13 mouse cellular contexts compared by ENCODE assay signal in genomic region chr4:155213052-155213751, GRCm38 (mm10). TPM values are rescaled to one million over a fixed set of nuclear protein-coding genes. Genes with fewer than 3 reads are reported as not detected.
DNase-seq lines count a peak whose midpoint lies in the region; ATAC-seq and TF ChIP-seq lines count a peak whose summit lies in the region.
"Had no signal": no experiment of that assay in that cellular context is flagged by ENCODE, and none has a peak within 500 bp of the region (broad histone marks: within the 10 kb centered on the region; RNA-seq: fewer than 3 reads in every experiment).

No protein-coding gene starts in this region.

- ATAC-seq in midbrain, embryonic 13.5 days, result 0 out of 2 replicates have a peak, but pooled peaks have one; percentile 24
- no peak for ATAC-seq in midbrain, embryonic 14.5 days (ENCODE audit: low FRiP score, low TSS enrichment)
- peak; percentile 85 for ATAC-seq in forebrain, embryonic 16.5 days
- ATAC-seq in midbrain, postnatal 0 days (ENCODE audit: low FRiP score), result no peak
- no peak for ATAC-seq in kidney, embryonic 14.5 days (ENCODE audit: low FRiP score, low TSS enrichment)

- H3K9me3 ChIP-seq in midbrain, embryonic 13.5 days, result no peaks in the 10 kb centered on the region
- H3K9me3 ChIP-seq in midbrain, embryonic 14.5 days (ENCODE audit: control insufficient read depth, low read length), result no peaks in the 10 kb centered on the region
- H3K9me3 ChIP-seq in forebrain, embryonic 16.5 days (ENCODE audit: control insufficient read depth, low read length), result no peaks in the 10 kb centered on the region
- H3K9me3 ChIP-seq in midbrain, postnatal 0 days (ENCODE audit: low read length), result no peaks in the 10 kb centered on the region
- H3K9me3 ChIP-seq in kidney, embryonic 14.5 days (ENCODE audit: control insufficient read depth, low read length), result no peaks in the 10 kb centered on the region
- H3K9me3 ChIP-seq: embryonic facial prominence, embryonic 12.5 days; G1E had no signal

- 58% methylated on average over 9 of the region's 9 CpGs for WGBS in midbrain, embryonic 13.5 days
- WGBS in midbrain, embryonic 14.5 days, result 61% methylated on average over 9 of the region's 9 CpGs
- WGBS in cerebellum, adult 2 months, result 11% methylated on average over 9 of the region's 9 CpGs
- WGBS in forebrain, embryonic 16.5 days, result 14% methylated on average over 9 of the region's 9 CpGs
- WGBS in midbrain, postnatal 0 days, result 42% methylated on average over 9 of the region's 9 CpGs
- WGBS in kidney, embryonic 14.5 days, result 57% methylated on average over 9 of the region's 9 CpGs

- DNase-seq in midbrain, embryonic 14.5 days, result no peak
- DNase-seq in cerebellum, adult 2 months, result peak; percentile 74 to 82
- peak; percentile 59 for DNase-seq in midbrain, postnatal 0 days (ENCODE audit: low spot score)
- DNase-seq in lung, postnatal 14 days, result no peak
- DNase-seq in kidney, adult 18-20 months, result no peak
- DNase-seq: adrenal gland, postnatal 25 days; gastrocnemius, postnatal 10 days; right cerebral cortex, postnatal 4 days had no signal

- no peak overlapping the region for H3K9ac ChIP-seq in midbrain, embryonic 13.5 days (replicated peaks)
- H3K9ac ChIP-seq in midbrain, embryonic 14.5 days (replicated peaks; ENCODE audit: low read length), result no peak overlapping the region
- peak overlapping the region; percentile 15; the same call in 1 of the 2 replicates for H3K9ac ChIP-seq in forebrain, embryonic 16.5 days (replicated peaks; ENCODE audit: low read depth, low read length)
- no peak overlapping the region for H3K9ac ChIP-seq in midbrain, postnatal 0 days (replicated peaks; ENCODE audit: low read length, poor library complexity, severe bottlenecking)
- H3K9ac ChIP-seq in kidney, embryonic 14.5 days (ENCODE audit: low read depth, low read length), result no peak overlapping the region

- H3K4me2 ChIP-seq in midbrain, embryonic 13.5 days (replicated peaks), result no peak overlapping the region; the same call in 1 of the 2 replicates
- H3K4me2 ChIP-seq in midbrain, embryonic 14.5 days (ENCODE audit: low read length), result no peak overlapping the region
- H3K4me2 ChIP-seq in forebrain, embryonic 16.5 days (ENCODE audit: low read length), result peak overlapping the region; percentile 27
- H3K4me2 ChIP-seq in midbrain, postnatal 0 days (ENCODE audit: low read depth, low read length, poor library complexity, severe bottlenecking), result no peak overlapping the region; the same call in 1 of the 2 replicates
- no peak overlapping the region for H3K4me2 ChIP-seq in kidney, embryonic 14.5 days (replicated peaks; ENCODE audit: low read depth, low read length)

- H3K36me3 ChIP-seq in midbrain, embryonic 13.5 days, result peaks cover 14% of the 10 kb centered on the region
- 0 out of 2 replicates have a peak, but pooled peaks cover 3% of the 10 kb centered on the region for H3K36me3 ChIP-seq in midbrain, embryonic 14.5 days (ENCODE audit: control insufficient read depth, insufficient read depth, low read length)
- no peaks in the 10 kb centered on the region for H3K36me3 ChIP-seq in forebrain, embryonic 16.5 days (ENCODE audit: control insufficient read depth, insufficient read depth)
- H3K36me3 ChIP-seq in midbrain, postnatal 0 days (ENCODE audit: insufficient read depth, low read length), result no peaks in the 10 kb centered on the region; the same call in 1 of the 2 replicates
- H3K36me3 ChIP-seq in kidney, embryonic 14.5 days (ENCODE audit: control insufficient read depth, insufficient read depth, low read length), result peaks cover 5% of the 10 kb centered on the region

- H3K4me1 ChIP-seq in midbrain, embryonic 13.5 days (replicated peaks), result peaks cover 66% of the 10 kb centered on the region
- H3K4me1 ChIP-seq in midbrain, embryonic 14.5 days (ENCODE audit: control insufficient read depth, insufficient read depth, low read length), result peaks cover 54% of the 10 kb centered on the region
- H3K4me1 ChIP-seq in cerebellum, adult 2 months (ENCODE audit: control insufficient read depth, insufficient read depth, low read length), result peaks cover 83% of the 10 kb centered on the region
- peaks cover 60% of the 10 kb centered on the region for H3K4me1 ChIP-seq in forebrain, embryonic 16.5 days (replicated peaks; ENCODE audit: control insufficient read depth, insufficient read depth, low read length)
- H3K4me1 ChIP-seq in midbrain, postnatal 0 days (ENCODE audit: insufficient read depth, low read length), result peaks cover 32% of the 10 kb centered on the region
- H3K4me1 ChIP-seq in kidney, embryonic 14.5 days (ENCODE audit: control insufficient read depth, insufficient read depth, low read length), result peaks cover 63% of the 10 kb centered on the region

- no peak for TF ChIP-seq CTCF in cerebellum, adult 2 months (IDR thresholded peaks at IDR 0.05; ENCODE audit: borderline replicate concordance, insufficient read depth, low read depth, low read length)
- peak; percentile 43 for TF ChIP-seq CTCF in midbrain, postnatal 0 days (IDR thresholded peaks at IDR 0.05)

- H3K4me3 ChIP-seq in midbrain, embryonic 13.5 days (replicated peaks), result no peak overlapping the region
- H3K4me3 ChIP-seq in midbrain, embryonic 14.5 days (replicated peaks; ENCODE audit: low read depth, low read length), result no peak overlapping the region
- peak overlapping the region; percentile 42 for H3K4me3 ChIP-seq in cerebellum, adult 2 months (replicated peaks; ENCODE audit: insufficient read depth, low read depth, low read length)
- H3K4me3 ChIP-seq in forebrain, embryonic 16.5 days (replicated peaks; ENCODE audit: low read length), result no peak overlapping the region
- no peak overlapping the region for H3K4me3 ChIP-seq in midbrain, postnatal 0 days (ENCODE audit: low read depth, low read length)
- H3K4me3 ChIP-seq in kidney, embryonic 14.5 days (ENCODE audit: low read length), result no peak overlapping the region
- H3K4me3 ChIP-seq: embryonic facial prominence, embryonic 12.5 days had no signal

- TF ChIP-seq POLR2A in cerebellum, adult 2 months (IDR thresholded peaks at IDR 0.05; ENCODE audit: borderline replicate concordance, insufficient read depth, low read length), result no peak

- H3K27ac ChIP-seq in midbrain, embryonic 13.5 days, result peak overlapping the region; percentile 25; the same call in 1 of the 2 replicates
- H3K27ac ChIP-seq in midbrain, embryonic 14.5 days (replicated peaks; ENCODE audit: low read depth, low read length), result no peak overlapping the region
- 0 out of 2 replicates have a peak overlapping the region, but pooled peaks have one; percentile 7 for H3K27ac ChIP-seq in cerebellum, adult 2 months (ENCODE audit: insufficient read depth, low read length)
- H3K27ac ChIP-seq in forebrain, embryonic 16.5 days (ENCODE audit: low read length), result peak overlapping the region; percentile 3; the same call in 1 of the 2 replicates
- no peak overlapping the region for H3K27ac ChIP-seq in midbrain, postnatal 0 days (ENCODE audit: low read depth, low read length)
- no peak overlapping the region for H3K27ac ChIP-seq in kidney, embryonic 14.5 days (ENCODE audit: low read depth, low read length)
- H3K27ac ChIP-seq: embryonic facial prominence, embryonic 12.5 days had no signal

- no peaks in the 10 kb centered on the region for H3K27me3 ChIP-seq in midbrain, embryonic 13.5 days
- no peaks in the 10 kb centered on the region for H3K27me3 ChIP-seq in midbrain, embryonic 14.5 days (ENCODE audit: control insufficient read depth, insufficient read depth, low read length)
- H3K27me3 ChIP-seq in cerebellum, adult 2 months (ENCODE audit: control insufficient read depth, insufficient read depth, low read length), result no peaks in the 10 kb centered on the region
- no peaks in the 10 kb centered on the region for H3K27me3 ChIP-seq in forebrain, embryonic 16.5 days (replicated peaks; ENCODE audit: control insufficient read depth, insufficient read depth, low read length)
- H3K27me3 ChIP-seq in midbrain, postnatal 0 days (ENCODE audit: insufficient read depth, low read length), result no peaks in the 10 kb centered on the region
- H3K27me3 ChIP-seq in kidney, embryonic 14.5 days (ENCODE audit: control insufficient read depth, insufficient read depth, low read length), result no peaks in the 10 kb centered on the region
- H3K27me3 ChIP-seq: embryonic facial prominence, embryonic 12.5 days had no signal

RNA-seq across cellular contexts. Expression of gene Ski, which starts 9.2 kb away (rescaled TPM):
- polyA plus RNA-seq in midbrain, embryonic 13.5 days (2015; fragmentation: Nextera tagmentation; extraction: Ambion mirVana), result 9.3 and 9.9 TPM in 2 replicates
- polyA plus RNA-seq in midbrain, embryonic 14.5 days (2014; fragmentation: Nextera tagmentation; extraction: Ambion mirVana), result 14.3 and 15.4 TPM in 2 replicates
- 87.2 and 106 TPM in 2 replicates for polyA plus RNA-seq in cerebellum, adult 2 months (2012; rRNA removed)
- 15.8 and 16.0 TPM in 2 replicates for polyA plus RNA-seq in forebrain, embryonic 16.5 days (2015; fragmentation: Nextera tagmentation; extraction: Ambion mirVana)
- 59.8 and 63.1 TPM in 2 replicates for total RNA-seq in midbrain, postnatal 0 days (2014; rRNA removed)
- 7.1 and 8.4 TPM in 2 replicates for polyA plus RNA-seq in midbrain, postnatal 0 days (2015; fragmentation: Nextera tagmentation; extraction: Ambion mirVana)
- 24.0 and 24.5 TPM in 2 replicates for polyA plus RNA-seq in kidney, embryonic 14.5 days (2014; fragmentation: Nextera tagmentation; extraction: Ambion mirVana)

RNA-seq across cellular contexts. Expression of gene Faap20, which starts 36.4 kb away (rescaled TPM):
- polyA plus RNA-seq in midbrain, embryonic 13.5 days (2015; fragmentation: Nextera tagmentation; extraction: Ambion mirVana), result 91.2 and 92.7 TPM in 2 replicates
- 74.1 and 85.6 TPM in 2 replicates for polyA plus RNA-seq in midbrain, embryonic 14.5 days (2014; fragmentation: Nextera tagmentation; extraction: Ambion mirVana)
- polyA plus RNA-seq in cerebellum, adult 2 months (2012; rRNA removed), result 94.5 and 109 TPM in 2 replicates
- 79.4 and 84.0 TPM in 2 replicates for polyA plus RNA-seq in forebrain, embryonic 16.5 days (2015; fragmentation: Nextera tagmentation; extraction: Ambion mirVana)
- 39.5 and 48.7 TPM in 2 replicates for total RNA-seq in midbrain, postnatal 0 days (2014; rRNA removed)
- 56.6 and 57.1 TPM in 2 replicates for polyA plus RNA-seq in midbrain, postnatal 0 days (2015; fragmentation: Nextera tagmentation; extraction: Ambion mirVana)
- 63.4 and 73.8 TPM in 2 replicates for polyA plus RNA-seq in kidney, embryonic 14.5 days (2014; fragmentation: Nextera tagmentation; extraction: Ambion mirVana)

Comparison
In these comparisons a context has a peak if more than half of its experiments do, and no peak if none do; other contexts are left out.
1. ATAC-seq: peak in midbrain, embryonic 13.5 days (single experiment) and forebrain, embryonic 16.5 days (single experiment); none in midbrain, embryonic 14.5 days (single experiment), midbrain, postnatal 0 days (single experiment) and kidney, embryonic 14.5 days (single experiment).
2. H3K27ac ChIP-seq: peak in midbrain, embryonic 13.5 days (single experiment), cerebellum, adult 2 months (single experiment) and forebrain, embryonic 16.5 days (single experiment); none in midbrain, embryonic 14.5 days (single experiment), midbrain, postnatal 0 days (single experiment) and kidney, embryonic 14.5 days (single experiment).
3. DNase-seq: peak in cerebellum, adult 2 months (2 of 2) and midbrain, postnatal 0 days (single experiment); none in midbrain, embryonic 14.5 days (single experiment), lung, postnatal 14 days (single experiment) and kidney, adult 18-20 months (single experiment).